Mouse (Mus musculus) brain, embryonic 14.5 days (tissue): ENCODE results near the gene Id1.

Source experiments
- CTCF ChIP-seq: fragments of 200-500 bp; IDR thresholded peaks from 2 replicates; pipeline ENCODE4 v1.5.1; 2012; ENCODE audit warnings: inconsistent platforms, mild to moderate bottlenecking, moderate library complexity, borderline replicate concordance; ENCODE audit not compliant: insufficient read depth, insufficient read length; ENCODE audit errors: extremely low read depth
- POLR2A ChIP-seq: fragments of 200-500 bp; IDR thresholded peaks from 2 replicates; pipeline ENCODE4 v1.6.1; 2012; ENCODE audit warnings: mild to moderate bottlenecking, inconsistent platforms, borderline replicate concordance; ENCODE audit not compliant: poor library complexity, insufficient read depth, insufficient read length, severe bottlenecking; ENCODE audit errors: extremely low read depth

DNA sequence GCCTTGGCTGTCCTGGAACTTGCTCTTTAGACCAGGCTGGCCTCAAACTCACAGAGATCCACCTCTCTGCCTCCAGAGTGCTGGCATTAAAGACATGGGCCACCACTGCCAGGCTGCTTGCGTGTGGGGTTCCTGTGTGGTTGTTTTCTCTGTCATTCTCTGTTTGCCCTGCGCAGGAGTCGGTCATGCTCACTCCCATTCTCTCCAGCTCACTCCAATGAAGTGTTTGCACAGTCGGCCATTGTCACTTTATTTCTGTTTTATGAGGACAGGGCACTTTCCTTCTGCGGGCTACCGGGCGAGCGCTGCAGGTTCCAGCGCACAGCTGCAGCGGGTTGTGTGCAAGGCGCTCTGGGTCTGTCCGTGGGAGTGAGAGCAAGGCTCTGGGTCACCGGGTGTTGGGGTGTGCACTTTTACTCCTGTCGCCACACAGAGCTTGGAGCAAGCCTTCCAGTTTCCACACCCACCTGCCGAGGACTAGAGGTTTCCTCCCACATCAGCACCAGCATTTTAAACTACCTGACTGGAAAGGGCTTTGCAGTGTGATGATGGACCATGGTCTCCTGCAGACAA lies 10.8 kb upstream of the Id1 start:
- TF ChIP-seq CTCF: no peak
- TF ChIP-seq POLR2A: no peak
